Mouse (Mus musculus) liver, embryonic 14.5 days (tissue): Measurements from ENCODE around the gene Rnf220.

Experiments
- CTCF ChIP-seq: IDR thresholded peaks from 2 replicates; pipeline ENCODE4 v1.5.1; 2016; ENCODE audit warnings: antibody characterized with exemption, low read depth, control low read depth
- EP300 ChIP-seq: IDR thresholded peaks from 2 replicates; pipeline ENCODE4 v1.6.1; 2016; ENCODE audit warnings: antibody characterized with exemption, low read depth

DNA sequence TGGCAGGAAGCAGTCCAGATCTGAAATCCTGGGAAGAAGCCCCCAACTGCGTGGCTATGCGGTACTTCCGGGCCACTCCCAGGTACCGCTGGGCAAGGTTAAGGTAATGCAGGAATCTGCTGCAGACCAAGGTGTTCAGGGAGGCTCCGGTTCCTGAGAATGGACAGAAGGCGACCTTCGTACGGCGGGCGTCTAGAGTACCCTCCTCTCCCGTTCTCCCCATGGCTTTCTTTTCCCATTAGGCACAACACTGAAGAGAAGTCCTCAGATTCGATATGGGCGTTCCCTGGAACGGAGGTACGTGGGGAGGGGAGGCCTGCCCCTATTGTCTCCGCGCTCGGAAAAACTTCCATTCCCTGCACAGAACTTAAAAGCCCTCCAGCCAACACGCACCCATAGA lies 129.5 kb downstream of the Rnf220 start:
- no peak for TF ChIP-seq EP300
- TF ChIP-seq CTCF = no peak
